Comparison of ENCODE assay signal across 25 mouse cellular contexts in genomic region chr3:117226616-117227015, GRCm38 (mm10).
A peak's percentile ranks its signal among the peaks of the same experiment; 100 is the strongest.
DNase-seq lines count a peak whose midpoint lies in the region; ATAC-seq and TF ChIP-seq lines count a peak whose summit lies in the region.
"Had no signal": no experiment of that assay in that cellular context is flagged by ENCODE, and none has a peak within 500 bp of the region (broad histone marks: within the 10 kb centered on the region; RNA-seq: fewer than 3 reads in every experiment).

No protein-coding gene starts in this region.

- no peak for ATAC-seq in midbrain, embryonic 11.5 days (ENCODE audit: low FRiP score)
- no peak for ATAC-seq in midbrain, embryonic 14.5 days (ENCODE audit: low FRiP score, low TSS enrichment)
- 0 out of 2 replicates have a peak, but pooled peaks have one; percentile 41 for ATAC-seq in midbrain, postnatal 0 days (ENCODE audit: low FRiP score)
- no peak for ATAC-seq in activated CD4-positive, CD25-positive, alpha-beta regulatory T cell, adult 4 months
- ATAC-seq: CD4-positive, CD25-positive, alpha-beta regulatory T cell, adult 4 months; forebrain, embryonic 15.5 days; hindbrain, embryonic 16.5 days had no signal

- no peak for TF ChIP-seq CTCF in midbrain, postnatal 0 days (IDR thresholded peaks at IDR 0.05)

- H3K27ac ChIP-seq in midbrain, embryonic 11.5 days (ENCODE audit: low read depth, low read length) = no peak overlapping the region
- H3K27ac ChIP-seq in midbrain, embryonic 10.5 days (replicated peaks) = no peak overlapping the region
- no peak overlapping the region for H3K27ac ChIP-seq in midbrain, embryonic 14.5 days (replicated peaks; ENCODE audit: low read depth, low read length)
- H3K27ac ChIP-seq in midbrain, postnatal 0 days (ENCODE audit: low read depth, low read length) = no peak overlapping the region
- H3K27ac ChIP-seq: embryonic facial prominence, embryonic 12.5 days; embryonic facial prominence, embryonic 15.5 days; forebrain, embryonic 15.5 days; gastrocnemius, adult 2 months; heart, embryonic 15.5 days; hindbrain, embryonic 10.5 days; hindbrain, embryonic 13.5 days had no signal

- H3K27me3 ChIP-seq in midbrain, embryonic 11.5 days (ENCODE audit: control insufficient read depth, insufficient read depth, low read length) = no peaks in the 10 kb centered on the region
- H3K27me3 ChIP-seq in midbrain, embryonic 10.5 days (ENCODE audit: low read depth, poor library complexity, severe bottlenecking) = no peaks in the 10 kb centered on the region
- no peaks in the 10 kb centered on the region for H3K27me3 ChIP-seq in midbrain, embryonic 14.5 days (ENCODE audit: control insufficient read depth, insufficient read depth, low read length)
- H3K27me3 ChIP-seq in midbrain, postnatal 0 days (ENCODE audit: insufficient read depth, low read length) = no peaks in the 10 kb centered on the region
- H3K27me3 ChIP-seq: embryonic facial prominence, embryonic 12.5 days; embryonic facial prominence, embryonic 15.5 days; forebrain, embryonic 15.5 days; heart, embryonic 12.5 days; heart, embryonic 15.5 days; hindbrain, embryonic 13.5 days had no signal

- no peaks in the 10 kb centered on the region for H3K36me3 ChIP-seq in midbrain, embryonic 11.5 days (ENCODE audit: control insufficient read depth, insufficient read depth, low read length)
- no peaks in the 10 kb centered on the region for H3K36me3 ChIP-seq in midbrain, embryonic 10.5 days
- no peaks in the 10 kb centered on the region for H3K36me3 ChIP-seq in midbrain, embryonic 14.5 days (ENCODE audit: control insufficient read depth, insufficient read depth, low read length)
- no peaks in the 10 kb centered on the region for H3K36me3 ChIP-seq in midbrain, postnatal 0 days (ENCODE audit: insufficient read depth, low read length)
- H3K36me3 ChIP-seq: embryonic facial prominence, embryonic 12.5 days; embryonic facial prominence, embryonic 15.5 days; forebrain, embryonic 15.5 days; heart, embryonic 12.5 days; heart, embryonic 15.5 days; hindbrain, embryonic 10.5 days; hindbrain, embryonic 13.5 days had no signal

- H3K4me1 ChIP-seq in midbrain, embryonic 11.5 days (ENCODE audit: control insufficient read depth, insufficient read depth, low read length) = no peaks in the 10 kb centered on the region
- no peaks in the 10 kb centered on the region for H3K4me1 ChIP-seq in midbrain, embryonic 10.5 days
- no peaks in the 10 kb centered on the region for H3K4me1 ChIP-seq in midbrain, embryonic 14.5 days (ENCODE audit: control insufficient read depth, insufficient read depth, low read length)
- H3K4me1 ChIP-seq in midbrain, postnatal 0 days (ENCODE audit: insufficient read depth, low read length) = no peaks in the 10 kb centered on the region
- H3K4me1 ChIP-seq: embryonic facial prominence, embryonic 12.5 days; embryonic facial prominence, embryonic 15.5 days; forebrain, embryonic 15.5 days; heart, embryonic 12.5 days; heart, embryonic 15.5 days; hindbrain, embryonic 10.5 days; hindbrain, embryonic 13.5 days had no signal

- 89% methylated on average over 3 of the region's 3 CpGs for WGBS in midbrain, embryonic 11.5 days
- WGBS in midbrain, embryonic 10.5 days = 88% methylated on average over 3 of the region's 3 CpGs
- WGBS in midbrain, embryonic 14.5 days = 73% methylated on average over 3 of the region's 3 CpGs
- 64% methylated on average over 3 of the region's 3 CpGs for WGBS in midbrain, postnatal 0 days

- H3K9me3 ChIP-seq in midbrain, embryonic 11.5 days (ENCODE audit: control insufficient read depth, low read length) = no peaks in the 10 kb centered on the region
- no peaks in the 10 kb centered on the region for H3K9me3 ChIP-seq in midbrain, embryonic 10.5 days (replicated peaks)
- no peaks in the 10 kb centered on the region for H3K9me3 ChIP-seq in midbrain, embryonic 14.5 days (ENCODE audit: control insufficient read depth, low read length)
- H3K9me3 ChIP-seq in midbrain, postnatal 0 days (ENCODE audit: low read length) = no peaks in the 10 kb centered on the region
- H3K9me3 ChIP-seq: embryonic facial prominence, embryonic 12.5 days; embryonic facial prominence, embryonic 15.5 days; forebrain, embryonic 15.5 days; heart, embryonic 12.5 days; heart, embryonic 15.5 days; hindbrain, embryonic 10.5 days; hindbrain, embryonic 13.5 days had no signal

- H3K4me3 ChIP-seq in midbrain, embryonic 11.5 days (ENCODE audit: low read depth, low read length) = no peak overlapping the region
- H3K4me3 ChIP-seq in midbrain, embryonic 10.5 days = no peak overlapping the region
- no peak overlapping the region for H3K4me3 ChIP-seq in midbrain, embryonic 14.5 days (replicated peaks; ENCODE audit: low read depth, low read length)
- no peak overlapping the region for H3K4me3 ChIP-seq in midbrain, postnatal 0 days (ENCODE audit: low read depth, low read length)
- H3K4me3 ChIP-seq: embryonic facial prominence, embryonic 12.5 days; embryonic facial prominence, embryonic 15.5 days; forebrain, embryonic 15.5 days; gastrocnemius, adult 2 months; heart, embryonic 12.5 days; heart, embryonic 15.5 days; hindbrain, embryonic 10.5 days; hindbrain, embryonic 13.5 days had no signal

- DNase-seq in midbrain, embryonic 11.5 days (ENCODE audit: low spot score, missing footprints) = peak; percentile 41
- DNase-seq in midbrain, embryonic 10.5 days (ENCODE audit: low spot score) = no peak
- DNase-seq in midbrain, embryonic 14.5 days = peak; percentile 72
- DNase-seq in midbrain, postnatal 0 days (ENCODE audit: low spot score) = no peak
- no peak for DNase-seq in testis, postnatal 10 days (ENCODE audit: low spot score)
- DNase-seq: adrenal gland, adult 8-10 months; adrenal gland, postnatal 25 days; cerebellum, adult 18-20 months; cerebellum, adult 9-11 months; cerebellum, postnatal 25 days; gastrocnemius, adult 2 months; gastrocnemius, postnatal 14 days; heart, adult 18-20 months; heart, postnatal 10 days; heart, postnatal 36 days had no signal

- no peak overlapping the region for H3K4me2 ChIP-seq in midbrain, embryonic 11.5 days
- no peak overlapping the region for H3K4me2 ChIP-seq in midbrain, embryonic 14.5 days (ENCODE audit: low read length)
- no peak overlapping the region for H3K4me2 ChIP-seq in midbrain, postnatal 0 days (ENCODE audit: low read depth, low read length, poor library complexity, severe bottlenecking)
- H3K4me2 ChIP-seq: embryonic facial prominence, embryonic 12.5 days; embryonic facial prominence, embryonic 15.5 days; forebrain, embryonic 15.5 days; heart, embryonic 12.5 days; heart, embryonic 15.5 days; hindbrain, embryonic 13.5 days had no signal

- H3K9ac ChIP-seq in midbrain, embryonic 11.5 days (ENCODE audit: low read length) = no peak overlapping the region
- H3K9ac ChIP-seq in midbrain, embryonic 14.5 days (replicated peaks; ENCODE audit: low read length) = no peak overlapping the region
- H3K9ac ChIP-seq in midbrain, postnatal 0 days (replicated peaks; ENCODE audit: low read length, poor library complexity, severe bottlenecking) = no peak overlapping the region
- H3K9ac ChIP-seq: embryonic facial prominence, embryonic 12.5 days; embryonic facial prominence, embryonic 15.5 days; forebrain, embryonic 15.5 days; heart, embryonic 12.5 days; heart, embryonic 15.5 days; hindbrain, embryonic 13.5 days had no signal

Comparison
In these comparisons a context has a peak if more than half of its experiments do, and no peak if none do; other contexts are left out.
1. DNase-seq: peak in midbrain, embryonic 11.5 days (single experiment) and midbrain, embryonic 14.5 days (single experiment); none in midbrain, embryonic 10.5 days (single experiment), midbrain, postnatal 0 days (single experiment) and testis, postnatal 10 days (single experiment).